Mouse (Mus musculus) myocyte (in vitro differentiated cells): ENCODE measurements at regions not wholly inside any gene's neighbourhood (a gene's known extent, or its start where the extent isn't known, plus 50 kb on each side); places are given as distances from the start of the nearest gene placed in this dataset.

ENCODE experiments used
- CEBPB ChIP-seq: IDR thresholded peaks from 2 replicates; pipeline ENCODE4 v1.6.1; 2011; ENCODE audit warnings: mild to moderate bottlenecking, moderate library complexity; ENCODE audit not compliant: poor library complexity, insufficient read depth, severe bottlenecking
- E2F4 ChIP-seq: IDR thresholded peaks from one replicate; pipeline ENCODE4 v1.6.1; 2011; ENCODE audit warnings: mild to moderate bottlenecking, control low read depth, moderate library complexity; ENCODE audit not compliant: insufficient read depth
- MAX ChIP-seq: IDR thresholded peaks from one replicate; pipeline ENCODE4 v1.6.1; 2011; ENCODE audit warnings: low read depth, mild to moderate bottlenecking, control low read depth
- MYOD1 ChIP-seq, 3 experiments: IDR thresholded peaks; one replicate each; pipeline ENCODE4 v1.6.1; 2011; ENCODE audit warnings: control low read depth in 2 of 3, low read depth in 2 of 3, mild to moderate bottlenecking in 2 of 3, moderate library complexity in 1 of 3; ENCODE audit not compliant: insufficient read length in 2 of 3, control insufficient read depth in 1 of 3
- MYOG ChIP-seq, 3 experiments: IDR thresholded peaks; one replicate each; pipeline ENCODE4 v1.6.1; 2011; ENCODE audit warnings: control low read depth in 2 of 3, low read depth in 2 of 3, mild to moderate bottlenecking in 2 of 3; ENCODE audit not compliant: insufficient read length in 2 of 3, control insufficient read depth in 1 of 3, insufficient read depth in 1 of 3
- POLR2A ChIP-seq: IDR thresholded peaks from one replicate; pipeline ENCODE4 v1.6.1; 2011; ENCODE audit warnings: low read depth, mild to moderate bottlenecking, control low read depth, moderate library complexity; ENCODE audit not compliant: insufficient read length
- POLR2AphosphoS2 ChIP-seq: IDR thresholded peaks from one replicate; pipeline ENCODE4 v1.6.1; 2011; ENCODE audit warnings: low read depth, control low read depth; ENCODE audit not compliant: insufficient read length
- SRF ChIP-seq: IDR thresholded peaks from one replicate; pipeline ENCODE4 v1.6.1; 2011; ENCODE audit warnings: low read depth; ENCODE audit not compliant: control insufficient read depth, insufficient read length
- TCF12 ChIP-seq: IDR thresholded peaks from one replicate; pipeline ENCODE4 v1.6.1; 2011; ENCODE audit warnings: mild to moderate bottlenecking, control low read depth; ENCODE audit not compliant: poor library complexity, insufficient read depth, severe bottlenecking
- TCF3 ChIP-seq: IDR thresholded peaks from one replicate; pipeline ENCODE4 v1.6.1; 2011; ENCODE audit warnings: low read depth, control low read depth; ENCODE audit not compliant: insufficient read length
- USF1 ChIP-seq: IDR thresholded peaks from one replicate; pipeline ENCODE4 v1.6.1; 2011; ENCODE audit warnings: low read depth, mild to moderate bottlenecking, control low read depth, moderate library complexity

DNA sequence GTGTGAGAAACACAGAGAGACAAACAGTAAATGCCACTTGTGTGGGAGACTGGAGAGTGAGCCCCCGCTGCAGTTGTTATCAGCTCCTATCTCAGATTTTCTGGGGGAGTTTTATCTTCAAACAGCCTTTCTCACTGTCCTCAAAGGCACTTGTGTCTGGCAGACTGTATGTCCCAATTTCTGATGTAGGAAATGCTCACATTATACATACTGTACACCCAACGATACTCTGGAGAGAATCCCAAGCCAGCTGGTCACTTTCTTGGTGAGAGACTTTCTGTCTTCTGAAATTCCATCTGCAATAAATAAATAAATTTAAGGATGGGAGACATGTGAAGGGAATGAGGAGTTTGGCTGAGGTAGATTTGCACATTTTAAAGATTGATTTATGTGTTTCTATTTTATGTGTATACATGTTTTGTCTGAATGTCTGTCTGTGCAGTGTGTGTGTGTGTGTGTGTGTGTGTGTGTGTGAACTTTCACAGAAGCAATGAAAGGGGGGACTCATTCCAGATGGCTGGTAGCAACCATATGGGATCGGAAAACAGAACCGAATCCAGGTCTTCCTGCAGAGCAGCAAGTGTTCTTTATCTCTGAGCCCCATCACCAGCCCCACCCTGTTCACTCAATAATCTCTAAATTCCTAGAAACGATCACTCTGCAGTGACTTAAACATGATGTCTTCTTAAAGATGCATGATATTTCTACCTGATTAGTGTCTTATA, 226.8 kb upstream of the Xylt1 start:
- TF ChIP-seq POLR2A (no peak), MAX (no peak), MYOG (IDR thresholded peaks at IDR 0.05; ENCODE audit: control insufficient read depth in 1 of 3, insufficient read depth in 1 of 3, insufficient read length in 2 of 3, low read depth in 2 of 3) (no peak), POLR2AphosphoS2 (no peak), USF1 (no peak), TCF12 (no peak), E2F4 (no peak), MYOD1 (IDR thresholded peaks at IDR 0.05; ENCODE audit: control insufficient read depth in 1 of 3, insufficient read length in 2 of 3, low read depth in 2 of 3) (no peak), CEBPB (no peak), TCF3 (no peak), SRF (no peak)
